Mouse (Mus musculus) stomach, embryonic 15.5 days (tissue): ENCODE data around the gene Cpeb3. TPM values are rescaled to one million over a fixed set of nuclear protein-coding genes. Genes with fewer than 3 reads are reported as not detected.

Experiments used
- ATAC-seq: fragments of 200-750 bp; cut with Nextera tagmentation; 2 replicates; pipeline ENCODE4 v1.8.0; 2017; ENCODE audit warnings: low read depth, moderate number of reproducible peaks, moderate TSS enrichment; ENCODE audit not compliant: insufficient read depth, low FRiP score
- H3K27ac ChIP-seq: fragments of 300-500 bp; sonication (generic); 2 replicates; pipeline ENCODE4 v1.5.1; 2015; ENCODE audit warnings: mild to moderate bottlenecking, inconsistent platforms
- H3K27me3 ChIP-seq: fragments of 300-500 bp; sonication (generic); replicated peaks from 2 replicates; pipeline ENCODE4 v1.6.1; 2015; ENCODE audit warnings: inconsistent platforms
- H3K36me3 ChIP-seq: fragments of 300-500 bp; sonication (generic); 2 replicates; pipeline ENCODE4 v1.6.1; 2015; ENCODE audit warnings: inconsistent platforms
- H3K4me1 ChIP-seq: fragments of 300-500 bp; sonication (generic); 2 replicates; pipeline ENCODE4 v1.6.1; 2015; ENCODE audit warnings: inconsistent platforms
- H3K4me2 ChIP-seq: fragments of 300-500 bp; sonication (generic); 2 replicates; pipeline ENCODE4 v1.6.1; 2015; ENCODE audit warnings: mild to moderate bottlenecking, inconsistent platforms
- H3K4me3 ChIP-seq: fragments of 300-500 bp; sonication (generic); replicated peaks from 2 replicates; pipeline ENCODE4 v1.5.1; 2015; ENCODE audit warnings: inconsistent platforms
- H3K9ac ChIP-seq: fragments of 300-500 bp; sonication (generic); 2 replicates; pipeline ENCODE4 v1.6.1; 2015; ENCODE audit warnings: inconsistent platforms
- H3K9me3 ChIP-seq: fragments of 300-500 bp; sonication (generic); 2 replicates; pipeline ENCODE4 v1.6.1; 2016; ENCODE audit warnings: inconsistent platforms
- WGBS: fragments of 180-500 bp; shearing (Covaris S2); methylation state at CpG from one replicate; pipeline ENCODE4 v1.1.7; 2015; 5-methylcytosine and 5-hydroxymethylcytosine counted together
- polyA plus RNA-seq: library from polyadenylated mRNA; unstranded; fragments of >200 nt; fragmentation: Nextera tagmentation; extraction: Ambion mirVana; gene quantifications from 2 replicates; pipeline ENCODE4 v1.2.1, GENCODE M21; 2015

The Cpeb3 gene
- polyA plus RNA-seq, 1 experiment from 2014 or later, result 1.3 TPM

- peak overlapping the region; percentile 100 for H3K4me2 ChIP-seq
- no peaks in the 10 kb centered on the region for H3K9me3 ChIP-seq
- H3K27ac ChIP-seq, result peak overlapping the region; percentile 57; the same call in 1 of the 2 replicates
- peak overlapping the region; percentile 31 for H3K9ac ChIP-seq
- peaks cover 5% of the 10 kb centered on the region; the same call in 1 of the 2 replicates for H3K4me1 ChIP-seq
- under 1% methylated on average over 36 of the region's 36 CpGs for WGBS
- peaks cover 10% of the 10 kb centered on the region; the same call in 1 of the 2 replicates for H3K27me3 ChIP-seq
- peak overlapping the region; percentile 69 for H3K4me3 ChIP-seq
- ATAC-seq, result peak; percentile 63; the same call in 1 of the 2 replicates
- H3K36me3 ChIP-seq, result no peaks in the 10 kb centered on the region
These were observed 33.5 kb downstream of the Cpeb3 start for GRCm38 (mm10) chr19:37174716-37175435.

- peak; percentile 29; the same call in 1 of the 2 replicates for ATAC-seq
- Histone ChIP-seq H3K27me3 (peaks cover 10% of the 10 kb centered on the region; the same call in 1 of the 2 replicates), H3K9me3 (no peaks in the 10 kb centered on the region), H3K4me1 (peaks cover 5% of the 10 kb centered on the region; the same call in 1 of the 2 replicates), H3K27ac (peak overlapping the region; percentile 57; the same call in 1 of the 2 replicates), H3K9ac (peak overlapping the region; percentile 31), H3K36me3 (no peaks in the 10 kb centered on the region), H3K4me3 (peak overlapping the region; percentile 69), H3K4me2 (peak overlapping the region; percentile 100)
- WGBS, result under 1% methylated on average over 66 of the region's 70 CpGs
These were observed 34.2 kb downstream of the Cpeb3 start for GRCm38 (mm10) chr19:37174116-37174715.

GRCm38 (mm10) chr19:37173331-37174115 lies 34.9 kb downstream of the Cpeb3 start:
- H3K9ac ChIP-seq, result peak overlapping the region; percentile 31; the same call in 1 of the 2 replicates
- peaks cover 10% of the 10 kb centered on the region; the same call in 1 of the 2 replicates for H3K27me3 ChIP-seq
- H3K4me3 ChIP-seq, result peak overlapping the region; percentile 69
- no peaks in the 10 kb centered on the region for H3K9me3 ChIP-seq
- no peak for ATAC-seq
- WGBS, result 30% methylated on average over 20 of the region's 20 CpGs
- H3K36me3 ChIP-seq, result no peaks in the 10 kb centered on the region
- no peak overlapping the region for H3K27ac ChIP-seq
- H3K4me2 ChIP-seq, result peak overlapping the region; percentile 100
- peaks cover 5% of the 10 kb centered on the region; the same call in 1 of the 2 replicates for H3K4me1 ChIP-seq

GRCm38 (mm10) chr19:37172566-37173130 lies 35.8 kb downstream of the Cpeb3 start:
- H3K4me2 ChIP-seq, result no peak overlapping the region
- 82% methylated on average over 11 of the region's 11 CpGs for WGBS

GRCm38 (mm10) chr19:37172096-37172495 lies 36.3 kb downstream of the Cpeb3 start:
- no peak overlapping the region for H3K27ac ChIP-seq
- no peak for ATAC-seq
- WGBS, result 42% methylated on average over 1 of the region's 1 CpGs
- no peaks in the 10 kb centered on the region for H3K9me3 ChIP-seq
- no peaks in the 10 kb centered on the region for H3K36me3 ChIP-seq
- peaks cover 10% of the 10 kb centered on the region; the same call in 1 of the 2 replicates for H3K27me3 ChIP-seq
- H3K4me2 ChIP-seq, result no peak overlapping the region
- no peak overlapping the region for H3K4me3 ChIP-seq
- peaks cover 5% of the 10 kb centered on the region; the same call in 1 of the 2 replicates for H3K4me1 ChIP-seq
- no peak overlapping the region for H3K9ac ChIP-seq

More at GRCm38 (mm10) chr19:37172566-37173130, 35.8 kb downstream of the Cpeb3 start:
- H3K9me3 ChIP-seq, result no peaks in the 10 kb centered on the region
- no peaks in the 10 kb centered on the region for H3K36me3 ChIP-seq
- no peak overlapping the region for H3K27ac ChIP-seq
- peaks cover 10% of the 10 kb centered on the region; the same call in 1 of the 2 replicates for H3K27me3 ChIP-seq
- H3K4me1 ChIP-seq, result peaks cover 5% of the 10 kb centered on the region; the same call in 1 of the 2 replicates
- H3K4me3 ChIP-seq, result no peak overlapping the region
- no peak overlapping the region for H3K9ac ChIP-seq
- ATAC-seq, result no peak

- H3K4me3 ChIP-seq, result no peak overlapping the region
- no peaks in the 10 kb centered on the region for H3K36me3 ChIP-seq
- H3K4me1 ChIP-seq, result no peaks in the 10 kb centered on the region
- no peak overlapping the region for H3K27ac ChIP-seq
- no peak for ATAC-seq
- no peaks in the 10 kb centered on the region for H3K9me3 ChIP-seq
- H3K4me2 ChIP-seq, result no peak overlapping the region
- WGBS, result 84% methylated on average over 5 of the region's 5 CpGs
- no peak overlapping the region for H3K9ac ChIP-seq
- H3K27me3 ChIP-seq, result no peaks in the 10 kb centered on the region
These were observed 51.5 kb downstream of the Cpeb3 start for GRCm38 (mm10) chr19:37156770-37157336.

- no peak overlapping the region for H3K4me3 ChIP-seq
- H3K9me3 ChIP-seq, result no peaks in the 10 kb centered on the region
- no peaks in the 10 kb centered on the region for H3K36me3 ChIP-seq
- whole genome bisulfite sequencing, result 66% methylated on average over 4 of the region's 4 CpGs
- H3K4me2 ChIP-seq, result no peak overlapping the region
- ATAC-seq, result no peak
- H3K4me1 ChIP-seq, result no peaks in the 10 kb centered on the region
- H3K27ac ChIP-seq, result no peak overlapping the region
- no peaks in the 10 kb centered on the region for H3K27me3 ChIP-seq
- H3K9ac ChIP-seq, result no peak overlapping the region
These were observed 52.4 kb downstream of the Cpeb3 start for GRCm38 (mm10) chr19:37156040-37156439.

GRCm38 (mm10) chr19:37147145-37147544 lies 61.3 kb downstream of the Cpeb3 start:
- ATAC-seq, result no peak
- no peaks in the 10 kb centered on the region for H3K9me3 ChIP-seq
- H3K4me2 ChIP-seq, result no peak overlapping the region
- no peak overlapping the region for H3K4me3 ChIP-seq
- no peak overlapping the region for H3K9ac ChIP-seq
- 61% methylated on average over 4 of the region's 4 CpGs for WGBS
- H3K27me3 ChIP-seq, result no peaks in the 10 kb centered on the region
- H3K36me3 ChIP-seq, result no peaks in the 10 kb centered on the region
- no peaks in the 10 kb centered on the region for H3K4me1 ChIP-seq
- H3K27ac ChIP-seq, result no peak overlapping the region

- Histone ChIP-seq H3K4me1 (no peaks in the 10 kb centered on the region), H3K27me3 (no peaks in the 10 kb centered on the region), H3K9me3 (no peaks in the 10 kb centered on the region), H3K9ac (no peak overlapping the region), H3K36me3 (no peaks in the 10 kb centered on the region), H3K4me2 (no peak overlapping the region), H3K27ac (no peak overlapping the region), H3K4me3 (no peak overlapping the region)
- 97% methylated on average over 1 of the region's 1 CpGs for WGBS
- no peak for ATAC-seq
These were observed 62.6 kb downstream of the Cpeb3 start for GRCm38 (mm10) chr19:37145846-37146245.

- Histone ChIP-seq H3K4me3 (no peak overlapping the region), H3K27ac (no peak overlapping the region), H3K4me1 (no peaks in the 10 kb centered on the region), H3K27me3 (no peaks in the 10 kb centered on the region), H3K36me3 (no peaks in the 10 kb centered on the region), H3K9me3 (no peaks in the 10 kb centered on the region), H3K9ac (no peak overlapping the region), H3K4me2 (no peak overlapping the region)
- no peak for ATAC-seq
- WGBS, result 90% methylated on average over 5 of the region's 5 CpGs
These were observed 63.0 kb downstream of the Cpeb3 start for GRCm38 (mm10) chr19:37145401-37145800.

GRCm38 (mm10) chr19:37141623-37142022 lies 66.8 kb downstream of the Cpeb3 start:
- Histone ChIP-seq H3K27ac (no peak overlapping the region), H3K9ac (no peak overlapping the region), H3K4me2 (no peak overlapping the region), H3K36me3 (no peaks in the 10 kb centered on the region), H3K4me1 (no peaks in the 10 kb centered on the region), H3K4me3 (no peak overlapping the region), H3K9me3 (no peaks in the 10 kb centered on the region), H3K27me3 (no peaks in the 10 kb centered on the region)
- ATAC-seq, result peak; percentile 56; the same call in 1 of the 2 replicates
- 55% methylated on average over 4 of the region's 4 CpGs for WGBS
